Mouse (Mus musculus): ENCODE measurements around the gene Lmf1.

Lmf1 gene

DNA sequence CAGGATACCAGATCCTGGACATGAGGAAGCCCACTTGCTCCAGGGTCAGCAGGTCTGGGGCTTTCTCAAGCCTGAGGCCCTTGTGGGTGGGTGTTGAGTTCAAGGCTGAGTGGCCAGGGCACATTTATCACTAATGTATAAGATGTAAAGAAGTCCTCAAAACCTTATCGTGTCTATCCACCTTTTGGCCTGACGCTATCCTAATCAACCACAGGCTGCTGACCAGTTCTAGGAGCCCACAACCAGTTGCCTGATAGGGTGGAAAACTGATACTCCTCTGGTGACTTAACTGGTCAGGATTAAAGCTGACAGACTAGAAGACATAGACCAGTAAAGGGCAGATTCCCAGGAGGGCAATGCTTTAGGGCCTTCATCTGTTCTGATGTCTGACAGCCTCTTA, 131.1 kb downstream of the Lmf1 start:
- DNase-seq (ENCODE audit: low spot score), result no peak

DNA sequence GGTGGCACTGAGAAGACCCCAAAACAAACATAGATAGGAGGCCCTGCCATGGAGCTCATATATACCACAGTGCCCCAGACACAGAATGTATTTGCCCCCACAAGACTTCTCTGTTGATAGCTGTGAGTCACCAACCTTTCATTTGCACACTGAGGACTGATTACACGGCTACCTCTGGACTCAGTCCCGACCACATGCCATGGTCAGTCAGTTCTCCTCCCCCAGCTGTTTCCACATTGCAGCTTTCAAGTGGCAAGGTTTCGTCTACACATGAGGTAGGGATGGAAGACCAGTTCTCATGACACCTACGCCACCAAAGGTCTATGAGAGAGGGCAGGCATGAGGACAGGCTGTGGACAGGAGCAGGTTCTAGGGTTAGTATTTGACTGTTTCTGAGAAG, 132.3 kb downstream of the Lmf1 start:
- DNase-seq (ENCODE audit: low spot score), result no peak

Data from ovary, postnatal 10 days (tissue).